Mouse (Mus musculus): ENCODE measurements at regions not wholly inside any gene's neighbourhood (a gene's known extent, or its start where the extent isn't known, plus 50 kb on each side); places are given as distances from the start of the nearest gene placed in this dataset.

DNA sequence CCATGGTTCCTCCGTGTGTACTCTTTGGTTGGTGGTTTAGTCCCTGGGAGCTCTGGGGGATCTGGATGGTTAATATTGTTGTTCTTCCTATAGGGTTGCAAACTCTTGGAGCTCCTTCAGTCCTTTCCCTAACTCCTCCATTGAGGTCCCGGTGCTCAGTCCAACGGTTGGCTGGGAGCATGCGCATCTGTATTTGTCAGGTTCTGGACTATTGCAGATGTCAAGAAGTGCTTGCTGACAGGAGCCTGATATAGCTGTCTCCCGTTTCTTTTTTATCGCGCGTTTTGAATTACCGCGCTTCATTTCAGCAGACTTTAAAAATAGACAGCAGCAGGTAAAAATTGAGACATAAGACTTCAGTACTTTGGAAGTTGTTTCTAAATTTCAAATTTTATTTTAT lies 518.3 kb upstream of the Adgrl2 start:
- no peak for DNase-seq (ENCODE audit: extremely low spot score, low read depth, low spot score)

DNA sequence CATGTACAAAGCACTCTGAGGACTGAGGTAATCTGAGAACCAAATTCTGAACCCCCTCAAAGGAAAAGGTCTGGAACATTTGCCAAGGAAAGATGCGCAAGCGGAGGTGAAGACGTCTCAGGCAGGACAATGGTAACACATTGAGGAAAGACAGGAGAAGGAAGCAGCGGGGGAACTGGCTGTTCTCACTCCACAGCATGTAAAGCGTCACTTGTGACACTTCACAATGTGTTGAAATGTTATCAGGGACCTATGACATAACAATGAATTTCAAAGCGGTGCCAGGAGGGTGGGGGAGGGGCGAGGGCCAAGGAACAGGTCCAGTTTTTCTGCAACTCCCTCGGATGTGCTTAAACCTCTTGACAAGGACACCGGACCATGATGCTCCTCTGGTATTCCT lies 515.3 kb upstream of the Adgrl2 start:
- no peak for DNase-seq (ENCODE audit: extremely low spot score, low read depth, low spot score)

DNA sequence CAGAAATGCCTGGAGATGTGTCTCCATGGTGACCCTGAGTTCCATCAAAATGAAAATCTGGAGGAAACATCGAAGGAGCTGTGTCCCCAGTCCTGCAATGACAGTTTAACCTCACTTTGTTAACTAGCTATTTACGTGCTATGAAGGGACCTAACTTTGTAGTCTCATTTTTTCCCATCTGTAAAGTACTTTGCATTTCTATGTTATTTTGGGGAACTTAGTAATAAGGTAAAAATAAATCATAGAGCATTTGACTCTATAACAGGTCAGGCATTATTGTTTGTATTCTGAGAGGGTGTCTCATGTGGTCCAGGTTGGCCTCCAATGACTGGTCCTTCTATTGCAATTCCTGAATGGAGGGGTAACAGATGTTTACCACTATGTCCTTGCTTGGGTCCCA lies 513.6 kb upstream of the Adgrl2 start:
- no peak for DNase-seq (ENCODE audit: extremely low spot score, low read depth, low spot score)

- DNase-seq (ENCODE audit: extremely low spot score, low read depth, low spot score) = no peak
These were observed 509.8 kb upstream of the Adgrl2 start for GRCm38 (mm10) chr3:149500130-149500529.

- DNase-seq (ENCODE audit: extremely low spot score, low read depth, low spot score) = no peak
These were observed 508.4 kb upstream of the Adgrl2 start for GRCm38 (mm10) chr3:149498765-149499164.

DNA sequence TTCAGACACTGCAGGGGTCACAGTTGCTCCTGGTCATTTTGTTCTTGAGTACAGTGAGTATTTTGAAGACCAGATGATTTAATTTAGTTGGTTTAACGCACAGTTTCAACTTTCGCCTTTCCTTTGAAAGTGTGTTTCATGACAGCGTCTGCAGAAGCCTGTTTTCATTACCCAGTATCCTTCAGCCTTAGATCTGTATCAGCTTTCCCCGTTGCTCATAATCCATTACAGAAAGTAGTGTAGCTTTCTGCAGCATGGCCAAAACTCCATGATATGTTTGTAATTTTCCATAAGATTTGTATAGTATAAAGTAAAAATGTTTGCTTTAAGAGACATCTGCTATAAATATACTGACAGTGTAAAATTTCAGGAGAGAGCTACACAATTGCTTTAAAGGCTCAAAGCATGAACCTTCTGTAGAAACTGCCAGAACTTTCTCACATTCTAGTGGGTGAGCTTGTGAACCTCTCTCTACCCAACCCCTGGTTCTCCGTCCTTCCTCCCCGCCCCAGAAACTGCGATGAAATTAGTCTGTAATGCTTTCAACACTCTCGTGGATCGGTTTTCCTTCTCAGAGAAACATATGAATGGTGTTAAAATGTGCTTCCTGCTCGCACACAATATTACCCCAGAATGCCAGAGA lies 506.6 kb upstream of the Adgrl2 start:
- no peak for DNase-seq (ENCODE audit: extremely low spot score, low read depth, low spot score)

DNA sequence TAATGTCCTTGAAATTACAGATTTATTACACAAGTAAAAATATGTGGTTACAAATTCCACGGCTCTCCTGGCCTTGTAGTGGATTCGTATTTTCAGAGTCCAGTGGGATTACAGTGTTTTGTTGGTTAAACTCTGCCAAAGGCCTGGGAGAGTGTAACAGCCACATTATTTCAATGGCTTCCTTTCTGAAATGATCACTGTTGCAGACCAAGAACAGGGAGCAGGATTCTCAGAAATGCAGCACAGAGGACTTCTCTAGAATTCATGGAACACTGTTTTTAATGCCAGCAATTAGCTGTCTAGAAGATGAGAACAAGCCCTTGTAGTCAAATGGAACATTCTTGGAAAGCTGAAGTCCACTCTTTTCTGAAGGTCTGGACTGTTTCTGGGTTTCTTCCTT lies 505.8 kb upstream of the Adgrl2 start:
- no peak for DNase-seq (ENCODE audit: extremely low spot score, low read depth, low spot score)

GRCm38 (mm10) chr3:149488147-149488546 lies 497.8 kb upstream of the Adgrl2 start:
- peak; percentile 56 for DNase-seq (ENCODE audit: extremely low spot score, low read depth, low spot score)

DNA sequence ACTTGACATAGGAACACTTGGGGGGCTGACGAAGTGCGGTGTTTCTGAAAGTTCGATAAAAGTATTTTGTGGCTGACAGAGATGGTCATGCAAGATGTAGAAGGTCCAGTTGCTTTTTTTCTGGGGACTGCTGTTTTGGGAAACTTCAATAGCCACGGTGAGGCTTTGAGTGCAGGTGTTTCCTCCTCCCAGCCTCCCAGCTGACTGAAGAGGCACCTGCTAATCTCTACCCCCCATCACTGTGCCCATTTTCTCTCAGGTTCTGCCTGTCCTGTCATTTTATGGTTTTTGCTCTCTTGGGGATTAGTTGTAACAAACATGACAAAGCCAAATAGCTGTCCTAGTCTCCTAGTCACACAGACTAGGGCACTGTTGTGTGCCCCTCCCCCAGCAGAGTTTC lies 495.1 kb upstream of the Adgrl2 start:
- DNase-seq (ENCODE audit: extremely low spot score, low read depth, low spot score) = no peak

GRCm38 (mm10) chr3:149484319-149484718 lies 494.0 kb upstream of the Adgrl2 start:
- DNase-seq (ENCODE audit: extremely low spot score, low read depth, low spot score) = no peak

DNA sequence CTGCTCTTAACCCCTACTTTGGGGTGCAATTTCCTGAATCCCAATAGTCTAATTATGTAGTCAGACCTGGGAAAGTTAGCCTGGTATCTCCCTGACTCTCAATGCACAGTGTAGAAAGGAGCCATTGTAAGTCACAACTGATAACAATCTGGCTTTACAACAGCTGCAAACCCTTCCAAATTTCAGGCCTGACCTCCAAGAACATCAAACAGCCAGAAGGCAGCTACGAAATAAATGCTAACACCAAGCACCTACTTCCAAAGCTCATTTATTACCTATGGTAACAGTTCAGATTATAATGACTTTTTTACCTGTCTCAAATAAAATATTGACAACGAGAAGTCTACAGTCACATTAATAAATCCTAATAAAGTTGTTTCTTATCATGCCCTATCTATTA lies 485.8 kb upstream of the Adgrl2 start:
- no peak for DNase-seq (ENCODE audit: extremely low spot score, low read depth, low spot score)

- no peak for DNase-seq (ENCODE audit: extremely low spot score, low read depth, low spot score)
These were observed 476.6 kb upstream of the Adgrl2 start for GRCm38 (mm10) chr3:149466973-149467372.

- no peak for DNase-seq (ENCODE audit: extremely low spot score, low read depth, low spot score)
These were observed 474.2 kb upstream of the Adgrl2 start for GRCm38 (mm10) chr3:149464603-149465002.

GRCm38 (mm10) chr3:149462121-149462541 lies 471.8 kb upstream of the Adgrl2 start:
- no peak for DNase-seq (ENCODE audit: extremely low spot score, low read depth, low spot score)

GRCm38 (mm10) chr3:149461613-149462012 lies 471.3 kb upstream of the Adgrl2 start:
- DNase-seq (ENCODE audit: extremely low spot score, low read depth, low spot score) = no peak

DNA sequence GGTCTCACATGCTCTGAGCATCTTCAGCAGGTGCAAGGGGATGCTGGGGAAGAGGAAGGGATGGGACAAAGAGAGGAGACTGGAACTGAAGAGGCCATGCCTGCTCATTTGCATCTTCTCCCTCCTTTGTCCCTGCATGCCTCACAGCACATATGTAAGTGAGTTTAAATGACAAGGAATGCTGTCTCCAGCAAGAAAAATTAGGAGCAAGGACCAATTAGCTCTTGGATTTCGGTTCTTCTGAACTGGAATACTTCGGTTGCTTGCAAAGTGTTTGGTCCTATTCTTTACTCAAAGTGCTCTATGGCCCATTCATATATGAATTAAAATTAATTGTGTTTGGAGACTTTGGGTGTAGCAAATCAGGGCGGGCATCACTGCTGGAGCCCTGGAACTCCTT lies 459.0 kb upstream of the Adgrl2 start:
- no peak for DNase-seq (ENCODE audit: extremely low spot score, low read depth, low spot score)

DNA sequence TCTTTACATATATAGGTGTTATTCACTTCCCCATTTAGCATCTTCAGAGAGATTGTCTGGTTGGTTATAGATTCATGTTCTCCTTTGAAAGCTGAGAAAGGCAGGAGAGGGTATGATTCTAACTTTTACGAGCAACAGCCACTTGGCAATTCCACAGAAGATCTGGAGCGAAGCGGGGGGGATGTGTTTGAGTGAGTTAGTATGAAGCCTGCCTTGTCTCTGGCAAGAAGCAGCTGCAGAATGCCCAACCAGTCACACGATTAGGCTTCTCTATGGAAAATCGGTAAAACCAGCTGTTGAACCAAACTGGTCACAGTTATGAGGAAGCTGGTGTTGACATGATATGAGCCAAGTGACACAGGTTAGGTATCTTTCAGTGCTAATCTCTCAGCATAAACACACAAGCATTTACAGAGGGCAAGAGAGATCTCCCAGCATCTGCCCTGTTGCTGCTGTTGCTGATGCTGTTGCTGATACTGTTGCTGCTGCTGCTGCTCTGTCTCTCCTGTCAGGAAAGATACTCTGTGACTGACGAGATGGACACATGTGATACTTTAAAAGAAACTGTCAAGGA lies 455.7 kb upstream of the Adgrl2 start:
- no peak for DNase-seq (ENCODE audit: extremely low spot score, low read depth, low spot score)

DNA sequence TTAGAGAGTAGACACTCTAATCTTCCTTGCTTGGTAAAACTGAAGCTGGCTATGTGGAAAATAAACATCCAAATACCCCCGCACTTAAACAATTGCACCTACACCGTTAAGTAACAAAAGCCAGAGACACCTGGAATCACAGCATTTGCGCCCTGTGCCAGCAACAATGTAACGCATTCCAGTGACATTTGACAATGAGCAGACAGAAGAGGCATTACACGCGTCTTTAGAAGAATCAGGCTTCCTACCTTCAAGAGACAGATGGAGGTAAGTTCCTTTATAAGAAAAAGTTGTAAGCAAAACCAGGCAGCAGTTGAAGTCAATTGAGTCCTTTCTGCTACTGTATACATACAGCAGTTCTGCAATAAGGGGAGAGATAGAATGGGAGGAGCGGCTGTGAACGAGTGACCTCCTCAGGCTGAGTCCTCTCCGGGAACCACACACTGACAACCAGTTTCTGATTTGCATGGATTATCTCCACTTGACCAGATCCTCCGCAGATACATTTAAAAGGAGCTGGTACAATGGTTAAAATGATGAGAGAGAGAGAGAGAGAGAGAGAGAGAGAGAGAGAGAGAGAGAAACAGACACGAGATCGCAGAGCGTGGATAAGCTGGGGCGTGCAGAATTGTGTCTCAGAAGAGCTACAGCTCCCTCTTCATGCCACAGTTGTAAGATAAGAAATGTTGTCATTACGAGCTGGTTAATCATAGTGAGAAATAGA lies 454.7 kb upstream of the Adgrl2 start:
- DNase-seq (ENCODE audit: extremely low spot score, low read depth, low spot score) = no peak

- DNase-seq (ENCODE audit: extremely low spot score, low read depth, low spot score) = no peak
These were observed 454.0 kb upstream of the Adgrl2 start for GRCm38 (mm10) chr3:149444377-149444776.

DNA sequence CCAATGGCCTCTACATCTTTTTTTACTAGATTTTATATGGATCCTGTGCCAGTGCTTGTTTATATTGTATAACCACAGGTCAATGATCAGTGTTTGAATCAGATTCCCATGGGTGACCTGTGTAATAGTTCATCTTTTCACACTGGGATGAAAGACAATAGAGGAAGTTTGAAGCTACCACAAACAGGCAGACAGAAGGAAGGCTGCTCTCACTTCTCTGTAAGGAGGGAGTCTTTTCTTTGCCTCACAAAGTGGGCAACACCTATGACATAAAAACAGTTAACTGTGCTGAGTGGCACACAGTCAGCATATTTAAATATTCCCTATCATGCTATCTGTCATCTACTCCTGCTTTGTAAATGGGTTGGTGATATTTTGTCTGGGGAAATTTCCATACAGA lies 450.9 kb upstream of the Adgrl2 start:
- DNase-seq (ENCODE audit: extremely low spot score, low read depth, low spot score) = no peak

GRCm38 (mm10) chr3:149437763-149438162 lies 447.4 kb upstream of the Adgrl2 start:
- DNase-seq (ENCODE audit: extremely low spot score, low read depth, low spot score) = no peak

DNA sequence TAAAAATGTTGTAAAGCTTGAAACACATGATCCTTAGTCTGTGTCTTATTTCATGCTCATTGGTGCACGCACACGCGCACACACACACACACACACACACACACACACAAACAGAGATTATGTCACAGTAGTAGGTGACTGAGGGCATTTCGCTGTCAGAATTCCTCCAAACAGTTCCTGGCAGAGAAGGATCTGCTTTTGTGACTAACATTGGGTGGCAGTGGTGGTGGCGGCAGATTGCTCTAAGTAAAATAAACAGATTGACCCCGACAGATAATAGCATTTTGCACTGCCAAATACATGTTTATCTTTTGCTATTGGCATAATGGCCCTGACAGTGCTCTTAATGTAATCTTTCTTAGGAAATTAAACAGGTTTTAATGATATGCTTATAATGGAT lies 446.6 kb upstream of the Adgrl2 start:
- DNase-seq (ENCODE audit: extremely low spot score, low read depth, low spot score) = no peak

All from hindlimb bud, embryonic 11.5 days (tissue).